Mouse (Mus musculus) gastrocnemius, postnatal 10 days (tissue): Measurements from ENCODE around the gene Prss16. TPM values are rescaled to one million over a fixed set of nuclear protein-coding genes. Genes with fewer than 3 reads are reported as not detected.

Experiments used
- DNase-seq: peaks from one replicate; pipeline ENCODE4 v3.0.0; 2021; ENCODE audit warnings: mixed read lengths
- total RNA-seq, 2 experiments: library from RNA; stranded (reverse); gene quantifications; 2 replicates each; pipeline ENCODE4 v1.2.3; 2021

Prss16 gene
- total RNA-seq, 2 experiments from 2014 or later: not detected

GRCm38 (mm10) chr13:22036149-22036956 is 26.8 kb upstream of the Prss16 start:
- DNase-seq: no peak

- peak; percentile 64 for DNase-seq
These were observed 26.0 kb upstream of the Prss16 start, which contains the start of the genes Hist1h2ah and Hist1h2bk for GRCm38 (mm10) chr13:22035267-22036148. Gene Hist1h2ah (minus strand): TSS chr13:22035568. Gene Hist1h2bk (plus strand): TSS chr13:22035870.

- no peak for DNase-seq
These were observed 25.1 kb upstream of the Prss16 start for GRCm38 (mm10) chr13:22034443-22035266.

- DNase-seq: no peak
These were observed 24.4 kb upstream of the Prss16 start for GRCm38 (mm10) chr13:22033741-22034442.

GRCm38 (mm10) chr13:22030493-22030892 is 21.0 kb upstream of the Prss16 start:
- no peak for DNase-seq

GRCm38 (mm10) chr13:22029928-22030327 is 20.4 kb upstream of the Prss16 start:
- no peak for DNase-seq

GRCm38 (mm10) chr13:22028673-22029460 is 19.3 kb upstream of the Prss16 start:
- peak; percentile 95 for DNase-seq

GRCm38 (mm10) chr13:22026058-22027031 is 16.8 kb upstream of the Prss16 start:
- peak; percentile 86 for DNase-seq

GRCm38 (mm10) chr13:22022241-22022640 is 12.7 kb upstream of the Prss16 start:
- peak; percentile 67 for DNase-seq

- no peak for DNase-seq
These were observed 12.0 kb upstream of the Prss16 start for GRCm38 (mm10) chr13:22021581-22021980.

GRCm38 (mm10) chr13:22020901-22021339 is 11.4 kb upstream of the Prss16 start:
- peak; percentile 43 for DNase-seq

GRCm38 (mm10) chr13:22019934-22020835 is 10.6 kb upstream of the Prss16 start:
- DNase-seq: no peak

- DNase-seq: peak; percentile 45
These were observed 6.2 kb upstream of the Prss16 start for GRCm38 (mm10) chr13:22015479-22016450.

- no peak for DNase-seq
These were observed 4.9 kb upstream of the Prss16 start for GRCm38 (mm10) chr13:22014411-22014845.

GRCm38 (mm10) chr13:22013716-22014115 is 4.2 kb upstream of the Prss16 start:
- DNase-seq: no peak

- DNase-seq: no peak
These were observed 835 bp downstream of the Prss16 start for GRCm38 (mm10) chr13:22008707-22009106.

- DNase-seq: no peak
These were observed 1.7 kb downstream of the Prss16 start for GRCm38 (mm10) chr13:22007872-22008271.
